Mouse (Mus musculus): ENCODE measurements around the gene Tfr2. TPM values are rescaled to one million over a fixed set of nuclear protein-coding genes. Genes with fewer than 3 reads are reported as not detected.

Tfr2 gene
- polyA plus RNA-seq, 1 experiment from 2014 or later: 0.84 TPM

GRCm38 (mm10) chr5:137628498-137629305 lies 59.1 kb downstream of the Tfr2 start, which contains the start of the genes Fbxo24, Lrch4 and Gm20605:
Fbxo24 (minus strand) TSS chr5:137629002.
Lrch4 (plus strand) TSS chr5:137629121.
Gm20605 (plus strand) TSS chr5:137629175.
- ATAC-seq (ENCODE audit: insufficient number of reproducible peaks, low FRiP score, low TSS enrichment, low read depth): peak; percentile 98
- under 1% methylated on average over 41 of the region's 46 CpGs for WGBS
- no peaks in the 10 kb centered on the region for H3K9me3 ChIP-seq (ENCODE audit: control insufficient read depth, low read length)

GRCm38 (mm10) chr5:137629306-137629721 lies 59.7 kb downstream of the Tfr2 start:
- DNase-seq (ENCODE audit: low spot score) (peak; percentile 74), ATAC-seq (ENCODE audit: insufficient number of reproducible peaks, low FRiP score, low TSS enrichment, low read depth) (peak; percentile 36)
- H3K4me3 ChIP-seq (ENCODE audit: low read depth, low read length): peak overlapping the region; percentile 91
- no peaks in the 10 kb centered on the region for H3K36me3 ChIP-seq (ENCODE audit: control insufficient read depth, insufficient read depth, low read length)
- peak overlapping the region; percentile 92 for H3K27ac ChIP-seq (replicated peaks; ENCODE audit: low read depth, low read length)
- no peaks in the 10 kb centered on the region for H3K9me3 ChIP-seq (ENCODE audit: control insufficient read depth, low read length)
- H3K4me1 ChIP-seq (ENCODE audit: control insufficient read depth, insufficient read depth, low read length): peaks cover 21% of the 10 kb centered on the region
- H3K4me2 ChIP-seq (ENCODE audit: low read depth, severe bottlenecking): peak overlapping the region; percentile 76
- H3K9ac ChIP-seq (ENCODE audit: low read length): peak overlapping the region; percentile 82
- WGBS: under 1% methylated on average over 23 of the region's 23 CpGs
- H3K27me3 ChIP-seq (ENCODE audit: control insufficient read depth, insufficient read depth, low read length): no peaks in the 10 kb centered on the region

More at GRCm38 (mm10) chr5:137628498-137629305, 59.1 kb downstream of the Tfr2 start, which contains the start of the genes Fbxo24, Lrch4 and Gm20605:
- Histone ChIP-seq H3K9ac (ENCODE audit: low read length) (peak within 1 kb of the TSS; percentile 82), H3K4me1 (ENCODE audit: control insufficient read depth, insufficient read depth, low read length) (peaks cover 21% of the 10 kb centered on the region), H3K27ac (replicated peaks; ENCODE audit: low read depth, low read length) (peak within 1 kb of the TSS; percentile 92), H3K4me2 (ENCODE audit: low read depth, severe bottlenecking) (peak within 1 kb of the TSS; percentile 76), H3K4me3 (ENCODE audit: low read depth, low read length) (peak within 1 kb of the TSS; percentile 91), H3K36me3 (ENCODE audit: control insufficient read depth, insufficient read depth, low read length) (no peaks in the 10 kb centered on the region), H3K27me3 (ENCODE audit: control insufficient read depth, insufficient read depth, low read length) (no peaks in the 10 kb centered on the region)
- peak; percentile 99 for DNase-seq (ENCODE audit: low spot score)

GRCm38 (mm10) chr5:137629906-137630545 lies 60.4 kb downstream of the Tfr2 start:
- peak; percentile 34 for DNase-seq (ENCODE audit: low spot score)
- 17% methylated on average over 6 of the region's 6 CpGs for WGBS
- no peaks in the 10 kb centered on the region for H3K27me3 ChIP-seq (ENCODE audit: control insufficient read depth, insufficient read depth, low read length)
- peak overlapping the region; percentile 76 for H3K4me2 ChIP-seq (ENCODE audit: low read depth, severe bottlenecking)
- H3K9me3 ChIP-seq (ENCODE audit: control insufficient read depth, low read length): no peaks in the 10 kb centered on the region
- H3K27ac ChIP-seq (replicated peaks; ENCODE audit: low read depth, low read length): peak overlapping the region; percentile 92; the same call in 1 of the 2 replicates
- peak overlapping the region; percentile 82; the same call in 1 of the 2 replicates for H3K9ac ChIP-seq (ENCODE audit: low read length)
- H3K4me3 ChIP-seq (ENCODE audit: low read depth, low read length): peak overlapping the region; percentile 91
- H3K36me3 ChIP-seq (ENCODE audit: control insufficient read depth, insufficient read depth, low read length): no peaks in the 10 kb centered on the region
- no peak for ATAC-seq (ENCODE audit: insufficient number of reproducible peaks, low FRiP score, low TSS enrichment, low read depth)
- peaks cover 18% of the 10 kb centered on the region for H3K4me1 ChIP-seq (ENCODE audit: control insufficient read depth, insufficient read depth, low read length)

DNA sequence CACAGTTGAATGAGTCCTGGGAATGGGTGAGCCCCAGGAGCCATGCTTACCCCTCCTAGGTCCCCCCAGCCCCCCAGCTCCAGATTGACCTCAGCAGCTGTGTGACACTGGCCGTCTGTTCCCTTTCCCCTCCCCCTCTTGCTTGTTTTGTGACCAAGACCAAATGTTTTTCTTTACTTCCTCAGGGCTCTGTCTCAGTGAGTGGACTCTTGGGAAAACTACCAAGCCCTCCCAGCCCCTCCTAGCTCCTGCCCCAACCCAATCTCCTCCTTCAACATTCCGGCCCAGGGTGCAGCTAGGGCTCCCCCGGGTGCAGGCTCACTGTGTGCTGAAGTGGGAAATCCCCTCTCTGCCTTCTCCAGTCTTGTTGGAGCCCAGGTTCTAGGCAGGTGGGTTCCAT lies 61.0 kb downstream of the Tfr2 start:
- Histone ChIP-seq H3K9ac (ENCODE audit: low read length) (peak overlapping the region; percentile 23; the same call in 1 of the 2 replicates), H3K36me3 (ENCODE audit: control insufficient read depth, insufficient read depth, low read length) (peaks cover 5% of the 10 kb centered on the region; the same call in 1 of the 2 replicates), H3K4me2 (ENCODE audit: low read depth, severe bottlenecking) (peak overlapping the region; percentile 76), H3K27ac (replicated peaks; ENCODE audit: low read depth, low read length) (peak overlapping the region; percentile 92; the same call in 1 of the 2 replicates), H3K4me3 (ENCODE audit: low read depth, low read length) (peak overlapping the region; percentile 91), H3K9me3 (ENCODE audit: control insufficient read depth, low read length) (no peaks in the 10 kb centered on the region), H3K4me1 (ENCODE audit: control insufficient read depth, insufficient read depth, low read length) (peaks cover 18% of the 10 kb centered on the region), H3K27me3 (ENCODE audit: control insufficient read depth, insufficient read depth, low read length) (no peaks in the 10 kb centered on the region)
- DNase-seq (ENCODE audit: low spot score) (no peak), ATAC-seq (ENCODE audit: insufficient number of reproducible peaks, low FRiP score, low TSS enrichment, low read depth) (no peak)
- 24% methylated on average over 3 of the region's 3 CpGs for WGBS

DNA sequence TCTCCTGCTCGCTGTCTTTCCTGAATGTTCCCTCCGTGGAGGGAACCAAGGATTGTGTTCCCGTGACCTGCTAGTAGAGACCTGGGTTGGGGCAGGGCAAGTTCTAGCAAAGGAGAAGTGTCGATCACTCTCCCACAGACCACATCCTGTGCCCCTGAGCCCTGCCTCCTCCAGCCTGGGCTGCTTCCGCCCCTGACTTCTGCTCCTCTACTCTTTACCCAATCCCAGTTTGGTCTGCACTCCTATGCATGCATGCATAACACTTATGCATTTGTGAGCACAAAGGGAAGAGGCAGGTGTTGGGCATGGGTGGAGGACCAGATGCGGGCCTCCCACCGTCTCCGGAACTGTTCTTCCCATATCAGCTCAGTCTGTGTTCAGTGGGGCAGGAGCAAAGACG lies 61.5 kb downstream of the Tfr2 start:
- Histone ChIP-seq H3K27me3 (ENCODE audit: control insufficient read depth, insufficient read depth, low read length) (no peaks in the 10 kb centered on the region), H3K9me3 (ENCODE audit: control insufficient read depth, low read length) (no peaks in the 10 kb centered on the region), H3K27ac (replicated peaks; ENCODE audit: low read depth, low read length) (peak overlapping the region; percentile 58; the same call in 1 of the 2 replicates), H3K4me2 (ENCODE audit: low read depth, severe bottlenecking) (peak overlapping the region; percentile 76; the same call in 1 of the 2 replicates), H3K4me1 (ENCODE audit: control insufficient read depth, insufficient read depth, low read length) (peaks cover 18% of the 10 kb centered on the region), H3K4me3 (ENCODE audit: low read depth, low read length) (peak overlapping the region; percentile 91; the same call in 1 of the 2 replicates), H3K36me3 (ENCODE audit: control insufficient read depth, insufficient read depth, low read length) (peaks cover 7% of the 10 kb centered on the region), H3K9ac (ENCODE audit: low read length) (peak overlapping the region; percentile 23)
- ATAC-seq (ENCODE audit: insufficient number of reproducible peaks, low FRiP score, low TSS enrichment, low read depth) (no peak), DNase-seq (ENCODE audit: low spot score) (no peak)
- WGBS: 70% methylated on average over 9 of the region's 9 CpGs

DNA sequence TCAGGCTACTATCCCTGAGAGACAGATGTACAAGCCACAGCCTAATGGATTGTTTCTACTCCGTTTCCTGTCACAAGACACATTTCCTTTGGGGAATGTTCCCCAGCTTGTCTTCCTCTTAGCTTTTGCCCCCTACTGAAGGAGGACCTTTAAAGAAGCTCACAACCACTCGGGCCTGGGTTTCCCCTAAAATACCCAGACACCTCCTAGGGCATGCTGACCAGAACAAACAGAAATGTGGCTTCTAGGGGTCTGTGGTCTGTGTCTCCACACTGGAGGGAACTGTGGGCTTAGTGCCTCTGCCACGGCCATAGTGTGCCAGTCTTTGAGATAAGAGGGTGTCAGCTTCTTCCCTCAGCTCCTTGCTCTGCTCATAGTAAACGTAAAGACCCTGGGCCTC lies 62.0 kb downstream of the Tfr2 start:
- H3K27ac ChIP-seq (replicated peaks; ENCODE audit: low read depth, low read length): peak overlapping the region; percentile 58; the same call in 1 of the 2 replicates
- ATAC-seq (ENCODE audit: insufficient number of reproducible peaks, low FRiP score, low TSS enrichment, low read depth) (no peak), DNase-seq (ENCODE audit: low spot score) (no peak)
- no peaks in the 10 kb centered on the region for H3K27me3 ChIP-seq (ENCODE audit: control insufficient read depth, insufficient read depth, low read length)
- 78% methylated on average over 4 of the region's 4 CpGs for WGBS
- peaks cover 18% of the 10 kb centered on the region for H3K4me1 ChIP-seq (ENCODE audit: control insufficient read depth, insufficient read depth, low read length)
- peaks cover 9% of the 10 kb centered on the region for H3K36me3 ChIP-seq (ENCODE audit: control insufficient read depth, insufficient read depth, low read length)
- no peak overlapping the region; the same call in 1 of the 2 replicates for H3K9ac ChIP-seq (ENCODE audit: low read length)
- peak overlapping the region; percentile 76; the same call in 1 of the 2 replicates for H3K4me2 ChIP-seq (ENCODE audit: low read depth, severe bottlenecking)
- H3K4me3 ChIP-seq (ENCODE audit: low read depth, low read length): no peak overlapping the region
- H3K9me3 ChIP-seq (ENCODE audit: control insufficient read depth, low read length): no peaks in the 10 kb centered on the region

DNA sequence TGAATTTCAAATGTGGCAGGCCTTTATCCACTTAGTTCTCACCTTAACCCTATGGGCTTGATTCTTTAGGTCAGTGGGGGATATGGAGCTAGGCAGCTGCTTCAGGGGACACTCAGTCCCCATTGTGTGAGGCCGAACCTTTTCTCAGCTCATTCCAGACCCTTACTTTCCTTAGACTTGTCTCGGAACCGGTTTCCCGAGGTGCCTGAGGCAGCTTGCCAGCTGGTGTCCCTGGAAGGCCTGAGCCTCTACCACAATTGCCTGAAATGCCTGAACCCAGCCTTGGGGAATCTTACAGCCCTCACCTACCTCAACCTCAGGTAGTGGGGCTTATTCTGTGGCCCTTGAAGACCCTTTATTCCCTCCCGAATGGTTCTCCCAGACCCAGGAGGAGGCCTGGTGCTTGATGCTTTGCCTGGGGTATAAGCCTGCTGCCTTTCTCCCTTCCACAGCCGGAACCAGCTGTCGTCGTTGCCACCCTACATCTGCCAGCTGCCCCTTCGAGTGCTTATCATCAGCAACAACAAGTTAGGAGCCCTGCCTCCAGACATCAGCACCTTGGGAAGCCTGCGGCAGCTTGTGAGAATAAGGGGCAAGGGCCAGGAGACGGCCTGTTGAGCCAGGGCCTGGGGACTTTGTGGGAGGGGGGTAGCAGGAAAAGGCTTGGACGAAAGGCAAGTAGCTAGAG lies 63.9 kb downstream of the Tfr2 start:
- Histone ChIP-seq H3K9ac (ENCODE audit: low read length) (no peak overlapping the region), H3K27me3 (ENCODE audit: control insufficient read depth, insufficient read depth, low read length) (no peaks in the 10 kb centered on the region), H3K36me3 (ENCODE audit: control insufficient read depth, insufficient read depth, low read length) (peaks cover 20% of the 10 kb centered on the region), H3K4me3 (ENCODE audit: low read depth, low read length) (no peak overlapping the region), H3K9me3 (ENCODE audit: control insufficient read depth, low read length) (no peaks in the 10 kb centered on the region), H3K4me1 (ENCODE audit: control insufficient read depth, insufficient read depth, low read length) (peaks cover 18% of the 10 kb centered on the region), H3K4me2 (ENCODE audit: low read depth, severe bottlenecking) (no peak overlapping the region), H3K27ac (replicated peaks; ENCODE audit: low read depth, low read length) (no peak overlapping the region)
- no peak for DNase-seq (ENCODE audit: low spot score)
- no peak for ATAC-seq (ENCODE audit: insufficient number of reproducible peaks, low FRiP score, low TSS enrichment, low read depth)
- 80% methylated on average over 12 of the region's 12 CpGs for WGBS
